Mouse (Mus musculus) subcutaneous adipose tissue, adult 2 months (tissue): Measurements from ENCODE around the gene Vmn1r209. TPM values are rescaled to one million over a fixed set of nuclear protein-coding genes. Genes with fewer than 3 reads are reported as not detected.

Source experiments
- polyA plus RNA-seq: library from polyadenylated mRNA; depleted of rRNA; stranded (reverse); fragments of >200 nt; gene quantifications from 2 replicates; pipeline ENCODE4 v1.2.3, GENCODE M21; 2012; ENCODE audit warnings: low replicate concordance; rRNA removed

The Vmn1r209 gene
- not detected in 2 replicates for polyA plus RNA-seq

DNA sequence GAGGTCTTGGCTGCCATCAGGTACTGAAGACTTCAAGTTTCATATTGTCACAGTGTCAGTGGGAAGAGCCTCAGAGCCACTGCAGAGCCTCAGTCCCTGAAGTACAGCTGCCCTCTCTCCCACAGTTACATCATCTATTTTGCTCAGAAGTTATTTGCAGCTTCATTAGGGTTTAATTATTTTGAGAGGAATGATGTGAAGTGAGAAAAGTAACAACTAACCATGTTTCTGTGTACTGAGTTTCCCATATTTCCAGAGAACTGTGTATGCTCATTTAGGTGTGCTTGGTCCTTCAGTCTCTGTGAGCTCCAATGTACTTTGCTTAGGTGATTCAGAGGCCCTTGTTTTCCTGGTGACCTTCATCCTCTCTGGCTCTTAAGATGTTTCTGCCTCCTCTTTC lies at the start of gene Vmn1r209:
Gene Vmn1r209 (minus strand): TSS at position 101 of the 400 bp plus-strand sequence.

DNA sequence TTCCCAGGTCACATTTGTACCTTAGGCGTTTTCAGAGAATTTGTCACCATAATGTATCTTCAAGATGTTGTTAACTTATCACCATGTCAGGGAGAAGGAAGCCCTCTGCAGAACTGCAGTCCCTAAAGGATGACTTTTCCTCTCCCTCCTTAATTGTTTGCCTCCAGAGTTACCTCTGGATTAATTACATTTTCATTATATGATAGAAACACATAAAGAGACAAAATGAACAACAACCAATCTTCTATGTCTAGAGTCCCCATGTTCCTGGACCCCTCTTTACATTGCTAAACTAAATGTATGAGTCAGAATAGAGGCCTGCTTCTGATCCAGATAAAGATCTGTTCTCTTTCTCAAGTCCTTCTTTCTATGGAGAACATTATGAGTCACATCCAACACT lies 48.0 kb upstream of the Vmn1r209 start, which contains the start of gene Vmn1r211:
Gene Vmn1r211 (minus strand): TSS at position 101 of the 400 bp plus-strand sequence.

DNA sequence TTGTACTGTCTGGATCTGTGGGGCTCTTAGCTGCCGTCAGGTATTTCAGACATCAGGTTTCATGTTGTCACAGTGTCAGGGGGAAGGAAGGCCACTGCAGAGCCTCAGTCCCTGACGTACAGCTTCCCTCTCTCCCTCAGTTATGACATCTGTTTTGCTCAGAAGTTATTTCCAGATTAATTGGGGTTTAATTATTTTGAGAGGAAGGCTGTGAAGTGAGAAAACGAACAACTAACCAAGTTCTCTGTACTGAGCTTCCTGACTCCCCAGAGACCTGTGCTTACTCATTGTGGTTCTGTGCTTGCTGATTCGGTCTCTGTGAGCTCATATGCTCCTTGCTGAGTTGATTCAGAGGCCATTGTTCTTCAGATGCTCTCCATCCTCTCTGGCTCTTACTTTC lies 21.8 kb upstream of the Vmn1r209 start, which contains the start of gene Vmn1r210:
Gene Vmn1r210 (minus strand): TSS at position 101 of the 400 bp plus-strand sequence.

DNA sequence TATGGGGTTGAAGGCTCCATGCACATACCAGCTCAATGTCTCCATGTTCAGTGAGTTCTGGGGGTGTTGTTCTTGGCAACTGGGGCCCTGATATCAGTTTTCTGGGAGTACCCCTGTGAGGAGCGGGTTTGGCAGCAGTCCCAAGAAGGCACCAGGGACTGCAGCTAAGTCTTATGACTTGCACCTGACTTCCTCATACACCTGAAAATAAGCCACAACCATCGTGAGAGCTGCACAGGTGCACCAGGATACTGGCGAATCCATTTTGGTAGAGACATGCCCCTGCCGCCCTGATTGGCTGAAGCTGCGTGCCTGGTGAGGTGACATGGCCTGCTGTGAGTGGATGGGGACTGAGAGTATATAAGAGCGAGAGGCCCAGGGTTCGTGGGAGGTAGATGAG lies 32.2 kb downstream of the Vmn1r209 start, which contains the start of gene Vmn1r208:
Gene Vmn1r208 (minus strand): TSS at position 101 of the 400 bp plus-strand sequence.

Other genes with a start within 250 kb of the Vmn1r209 start
- not detected in 2 replicates for gene Vmn1r205, start 216.7 kb downstream of the Vmn1r209 start, polyA plus RNA-seq
- gene Vmn1r206, start 185.4 kb downstream of the Vmn1r209 start, polyA plus RNA-seq: not detected in 2 replicates
- gene Vmn1r207-ps, start 80.1 kb downstream of the Vmn1r209 start, polyA plus RNA-seq: not detected in 2 replicates
- not detected in 2 replicates for gene Vmn1r208, start 32.3 kb downstream of the Vmn1r209 start, polyA plus RNA-seq
- gene Vmn1r210, start 21.7 kb upstream of the Vmn1r209 start, polyA plus RNA-seq: not detected in 2 replicates
- gene Vmn1r211, start 47.9 kb upstream of the Vmn1r209 start, polyA plus RNA-seq: not detected in 2 replicates
- not detected in 2 replicates for gene Vmn1r212, start 74.5 kb upstream of the Vmn1r209 start, polyA plus RNA-seq
- gene Vmn1r213, start 198.0 kb upstream of the Vmn1r209 start, polyA plus RNA-seq: not detected in 2 replicates
- gene Vmn1r214, start 220.7 kb upstream of the Vmn1r209 start, polyA plus RNA-seq: not detected in 2 replicates